Mouse (Mus musculus) layer of hippocampus, adult 18-20 months (tissue): Measurements from ENCODE around the gene Swi5. TPM values are rescaled to one million over a fixed set of nuclear protein-coding genes. Genes with fewer than 3 reads are reported as not detected.
"Not testable (repeated sequence)": the region's sequence is repeated elsewhere in the genome, so short reads cannot be mapped to it uniquely, and the experiment has no call there.

Experiments
- DNase-seq, 2 experiments: peaks; one replicate each; pipeline ENCODE4 v3.0.0; 2022; ENCODE audit warnings: low spot score in 2 of 2
- total RNA-seq, 2 experiments: library from RNA; stranded (reverse); gene quantifications; 2 replicates each; pipeline ENCODE4 v1.2.3; 2021

The Swi5 gene
- total RNA-seq, 2 experiments from 2014 or later, result 202 to 208 TPM

DNA sequence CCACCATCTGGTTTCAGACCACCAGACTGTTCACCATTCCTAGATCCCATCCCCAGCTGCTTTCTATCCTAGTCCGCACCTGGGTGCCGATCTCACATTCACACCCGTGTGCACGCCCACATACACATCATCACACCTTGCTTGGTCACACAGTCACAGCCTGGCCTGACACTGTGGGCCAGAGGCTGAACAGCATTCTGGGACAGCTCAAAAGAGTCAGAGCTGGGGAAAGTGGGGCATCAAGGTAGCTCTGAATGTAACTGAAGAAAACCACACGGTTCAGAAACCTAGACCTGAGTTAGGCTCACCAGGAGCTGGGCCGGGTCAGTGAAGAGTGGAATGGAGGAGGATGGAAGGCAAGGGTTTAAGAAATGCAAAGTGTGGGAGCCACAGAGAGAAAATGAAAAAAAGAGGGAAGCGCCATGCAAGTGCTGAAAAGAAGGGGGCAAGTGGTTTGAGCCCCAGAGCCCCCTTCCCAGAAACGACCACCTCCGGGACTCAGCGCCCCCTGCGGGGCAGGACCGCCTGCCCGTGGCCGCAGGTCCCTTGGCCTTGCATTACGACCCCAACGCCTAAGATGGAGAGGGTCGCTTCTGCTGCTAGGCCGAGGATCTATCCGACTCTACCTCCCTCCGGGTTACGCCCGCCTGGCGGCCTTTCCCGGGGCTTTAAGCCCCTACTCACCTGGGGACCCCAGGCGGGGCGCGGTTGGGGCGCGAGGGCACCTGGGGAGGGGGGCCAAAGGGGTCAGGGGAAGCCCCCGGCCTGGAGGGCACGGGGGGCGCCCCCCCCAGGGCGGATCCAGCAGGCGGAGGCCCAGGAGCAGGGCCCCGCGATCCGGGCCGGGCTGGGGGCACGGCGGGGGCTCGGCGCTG is 23.8 kb upstream of the Swi5 start:
- no peak for DNase-seq

DNA sequence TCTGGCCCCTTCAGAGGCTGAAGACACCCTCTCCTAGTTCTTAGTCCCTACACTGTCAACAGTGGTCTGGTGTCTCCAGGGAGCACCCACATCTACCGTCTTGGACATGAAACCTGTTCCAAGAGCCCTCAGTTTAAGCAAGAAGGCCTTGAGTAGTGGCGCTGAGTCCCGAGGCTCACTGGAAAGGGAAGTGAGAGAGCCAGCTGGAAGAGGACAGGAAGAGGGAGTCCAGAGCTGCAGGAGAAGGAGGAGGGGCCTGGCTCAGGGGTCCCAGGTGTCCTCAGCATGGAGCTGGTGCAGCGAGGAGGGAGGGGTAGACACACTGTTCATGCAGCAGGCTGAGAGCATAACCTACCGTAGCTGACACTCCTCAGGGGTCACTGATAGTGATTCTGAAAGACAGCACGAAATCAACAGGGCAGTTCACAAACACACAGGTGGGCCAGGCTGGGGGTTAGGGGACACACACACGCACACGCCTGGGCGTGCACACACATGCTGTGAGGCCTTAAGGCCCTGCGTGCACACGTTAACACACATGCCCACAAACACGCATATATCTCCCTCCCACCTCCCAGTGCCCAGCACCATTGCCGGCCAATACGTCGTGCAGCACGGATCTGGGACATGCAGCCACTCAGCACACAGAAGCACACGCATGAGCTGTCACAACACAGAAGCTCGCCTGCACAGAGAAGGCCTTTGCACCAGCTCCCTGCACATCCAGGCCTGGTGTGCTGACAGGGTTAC is 22.4 kb upstream of the Swi5 start:
- no peak for DNase-seq

DNA sequence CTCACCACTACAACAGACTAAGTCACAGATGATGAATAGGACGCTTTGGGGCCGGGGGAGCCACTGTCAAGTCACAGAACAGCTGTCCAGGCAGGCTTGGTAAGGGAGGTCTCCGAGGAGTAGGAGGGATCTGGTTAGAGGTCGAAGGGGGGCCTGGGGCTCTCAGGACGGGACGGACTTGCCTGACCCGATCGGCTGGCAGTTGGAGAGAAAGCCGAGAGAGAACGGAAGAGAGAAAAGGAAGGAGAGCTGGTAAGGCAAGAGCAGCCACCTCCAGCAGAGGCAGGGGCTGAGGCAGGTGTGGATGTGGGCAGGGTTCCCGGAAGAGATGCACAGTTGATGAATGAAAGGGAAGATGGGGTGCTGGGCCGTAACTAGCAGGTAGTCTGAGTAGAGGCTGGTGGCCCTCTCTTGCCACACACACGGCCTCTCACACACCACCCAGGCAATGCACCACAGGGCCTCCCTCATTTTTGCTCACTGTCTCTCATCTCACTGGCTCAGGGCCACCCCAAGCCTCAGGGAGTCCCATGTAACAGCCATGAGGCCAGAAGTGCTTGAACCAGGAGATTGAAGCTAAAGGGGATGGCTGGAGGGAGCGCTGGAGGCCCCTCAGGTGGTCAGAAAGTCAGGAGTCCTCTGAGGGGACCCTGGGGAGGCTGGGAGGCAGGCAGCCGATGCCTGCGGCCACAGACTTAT is 21.1 kb upstream of the Swi5 start:
- no peak for DNase-seq

GRCm38 (mm10) chr2:32307941-32308760 is 20.3 kb upstream of the Swi5 start:
- DNase-seq, result peak; percentile 64 to 87

DNA sequence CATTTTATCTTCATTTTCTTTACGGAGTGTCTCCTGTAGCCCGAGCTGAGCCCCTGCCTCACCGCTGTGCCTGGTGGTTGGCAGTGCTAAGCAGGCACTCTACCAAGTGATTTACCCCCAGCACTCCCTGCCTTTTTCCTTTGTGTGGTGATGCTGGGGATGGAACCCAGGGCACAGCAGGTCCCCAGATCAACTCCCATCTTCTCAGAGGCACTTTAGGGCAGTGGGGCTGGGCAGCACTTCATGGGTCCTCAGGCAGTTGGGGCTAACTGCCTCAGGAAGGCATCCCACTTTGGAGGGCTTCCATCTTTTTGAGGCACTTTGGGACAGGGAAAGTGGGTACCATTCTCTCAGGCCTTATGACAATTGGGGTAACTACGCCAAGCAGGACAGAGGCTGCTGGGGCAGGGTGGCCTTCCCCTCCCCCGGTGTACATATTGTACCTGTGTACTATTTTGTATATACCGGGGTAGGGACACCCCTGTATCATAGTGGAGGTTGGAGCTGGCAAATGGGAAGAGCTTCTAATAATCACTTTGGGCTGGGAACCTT is 19.4 kb upstream of the Swi5 start:
- DNase-seq, result no peak

DNA sequence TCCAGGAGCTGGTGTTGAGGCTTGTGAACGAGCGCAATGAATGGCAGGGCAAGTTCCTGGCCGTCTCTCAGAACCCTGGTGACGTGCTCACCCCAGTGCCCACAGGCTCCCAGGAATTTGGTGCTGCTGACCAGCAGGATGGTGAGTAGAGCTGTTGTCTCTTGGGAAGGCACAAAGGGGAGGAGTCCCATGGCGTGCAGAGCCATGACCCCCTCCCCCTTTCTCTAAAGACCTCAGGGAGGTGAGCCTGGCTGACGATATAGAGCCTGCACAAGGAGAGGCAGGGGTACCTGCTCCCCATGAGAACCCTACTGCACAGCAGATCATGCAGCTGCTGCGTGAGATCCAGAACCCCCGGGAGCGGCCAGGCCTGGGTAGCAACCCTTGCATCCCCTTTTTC is 18.3 kb upstream of the Swi5 start:
- no peak for DNase-seq

DNA sequence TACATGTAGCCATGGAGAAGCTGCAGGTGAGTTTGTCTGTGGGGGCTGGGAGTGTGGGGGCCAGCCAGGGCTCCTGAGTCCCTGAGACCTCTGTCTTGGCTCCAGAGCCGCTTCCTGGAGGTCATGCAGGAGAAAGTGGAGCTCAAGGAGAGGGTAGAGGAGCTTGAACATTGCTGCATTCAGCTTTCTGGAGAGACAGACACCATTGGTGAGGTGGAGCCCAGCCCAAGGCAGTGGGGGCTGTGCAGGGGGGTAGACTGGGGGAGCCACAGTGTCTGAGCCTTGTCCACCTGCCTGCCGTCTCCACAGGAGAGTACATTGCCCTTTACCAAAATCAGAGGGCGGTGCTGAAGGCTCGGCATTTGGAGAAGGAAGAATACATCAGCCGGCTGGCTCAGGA is 17.8 kb upstream of the Swi5 start:
- DNase-seq, result peak in 1 of 2 experiments; percentile 12

DNA sequence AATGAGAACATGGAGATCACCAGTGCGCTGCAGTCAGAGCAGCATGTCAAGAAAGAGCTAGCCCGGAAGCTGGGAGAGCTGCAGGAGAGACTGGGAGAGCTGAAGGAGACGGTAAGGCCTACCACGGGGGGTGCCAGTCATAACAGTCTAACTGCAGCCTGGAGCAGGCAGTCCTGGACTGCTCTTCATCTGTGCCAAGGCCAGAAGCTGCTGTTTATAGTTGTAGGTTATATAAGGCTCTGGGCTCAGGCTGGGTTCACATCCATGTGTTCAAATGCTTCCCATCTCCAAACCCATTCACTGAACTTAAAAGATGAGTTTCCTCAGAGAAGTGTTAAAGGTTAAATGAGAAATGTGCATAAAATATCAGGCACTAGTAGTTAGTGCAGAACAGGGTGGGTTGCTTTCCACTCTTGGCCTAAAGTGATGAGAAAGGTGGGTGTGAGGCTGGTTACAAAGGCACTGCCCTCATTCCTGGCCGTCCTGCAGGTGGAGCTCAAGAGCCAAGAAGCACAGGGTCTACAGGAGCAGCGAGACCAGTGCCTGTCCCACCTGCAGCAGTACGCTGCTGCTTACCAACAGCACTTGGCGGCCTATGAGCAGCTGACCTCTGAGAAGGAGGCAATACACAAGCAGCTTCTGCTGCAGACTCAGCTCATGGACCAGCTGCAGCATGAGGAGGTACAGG is 16.4 kb upstream of the Swi5 start:
- peak in 1 of 2 experiments; percentile 79 for DNase-seq

GRCm38 (mm10) chr2:32302952-32303351 is 15.1 kb upstream of the Swi5 start:
- no peak for DNase-seq

GRCm38 (mm10) chr2:32299469-32299868 is 11.6 kb upstream of the Swi5 start:
- DNase-seq, result no peak

DNA sequence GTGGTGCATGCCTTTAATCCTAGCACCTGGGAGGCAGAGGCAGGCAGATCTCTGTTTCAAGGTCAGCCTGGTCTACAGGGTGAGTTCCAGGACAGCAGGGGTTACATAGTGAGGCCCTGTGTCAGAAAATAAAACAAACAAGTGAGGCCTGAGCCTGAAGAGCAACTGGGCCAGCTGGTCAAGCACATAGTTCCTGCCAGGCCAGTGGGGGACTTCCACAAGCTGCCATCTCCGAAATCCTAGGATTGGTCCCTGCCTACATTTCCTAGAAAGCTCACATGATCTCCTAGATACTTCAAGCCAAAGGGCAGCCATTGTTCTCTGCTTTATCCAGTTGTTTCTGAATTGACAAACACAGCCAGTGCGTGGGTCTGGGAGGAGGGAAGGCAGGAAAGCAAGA is 8.0 kb upstream of the Swi5 start:
- DNase-seq, result not testable (repeated sequence)

DNA sequence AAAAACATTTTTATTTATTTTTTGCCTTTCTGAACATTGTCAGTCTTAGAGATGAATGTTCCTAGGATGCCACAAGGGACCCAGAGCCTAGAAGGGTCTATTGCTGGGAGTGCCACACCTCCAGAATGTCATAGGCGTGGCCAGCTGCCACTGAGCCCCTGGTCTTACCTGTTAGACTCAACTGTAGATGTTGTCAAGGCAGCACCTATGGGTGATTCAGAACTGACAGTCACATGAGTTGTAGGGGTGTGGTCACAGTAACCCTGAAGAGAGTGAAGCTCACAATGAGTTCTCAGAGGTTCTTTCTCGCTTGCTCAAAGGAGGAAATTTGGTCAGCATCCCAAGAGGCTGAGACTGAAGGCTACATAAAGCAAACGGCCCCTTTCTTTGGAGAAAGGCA is 7.4 kb upstream of the Swi5 start:
- DNase-seq, result no peak

GRCm38 (mm10) chr2:32294348-32294747 is 6.5 kb upstream of the Swi5 start:
- no peak for DNase-seq

- DNase-seq, result no peak
Observed at GRCm38 (mm10) chr2:32289578-32289977, 1.7 kb upstream of the Swi5 start.

DNA sequence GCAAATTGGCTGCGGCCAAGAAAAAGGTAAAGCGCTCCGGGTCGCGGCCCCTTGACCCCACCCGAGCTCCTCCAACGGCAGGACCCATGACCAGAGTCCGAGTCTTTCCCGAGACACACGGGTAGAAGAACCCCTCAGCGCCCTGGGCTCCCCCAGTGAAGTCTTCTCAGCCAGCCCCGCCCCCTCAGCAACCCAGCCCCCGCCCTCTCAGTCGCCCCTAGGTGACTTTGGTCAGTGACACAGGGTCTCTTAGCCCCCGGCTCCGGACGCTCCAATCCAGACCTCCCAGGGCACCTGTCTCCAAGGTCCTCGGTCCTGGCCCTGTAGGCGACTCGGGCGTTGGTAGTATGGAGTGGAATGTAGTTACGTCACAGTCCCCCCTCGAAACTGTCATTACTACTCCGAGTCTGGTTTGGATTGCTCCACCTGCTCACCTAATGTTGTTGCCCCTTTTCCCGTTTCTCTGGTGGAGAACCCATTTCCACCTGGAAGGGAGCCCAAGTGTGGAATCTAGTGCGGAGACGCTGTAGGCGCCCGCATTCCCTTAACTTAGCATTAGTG is 576 bp upstream of the Swi5 start:
- no peak for DNase-seq

DNA sequence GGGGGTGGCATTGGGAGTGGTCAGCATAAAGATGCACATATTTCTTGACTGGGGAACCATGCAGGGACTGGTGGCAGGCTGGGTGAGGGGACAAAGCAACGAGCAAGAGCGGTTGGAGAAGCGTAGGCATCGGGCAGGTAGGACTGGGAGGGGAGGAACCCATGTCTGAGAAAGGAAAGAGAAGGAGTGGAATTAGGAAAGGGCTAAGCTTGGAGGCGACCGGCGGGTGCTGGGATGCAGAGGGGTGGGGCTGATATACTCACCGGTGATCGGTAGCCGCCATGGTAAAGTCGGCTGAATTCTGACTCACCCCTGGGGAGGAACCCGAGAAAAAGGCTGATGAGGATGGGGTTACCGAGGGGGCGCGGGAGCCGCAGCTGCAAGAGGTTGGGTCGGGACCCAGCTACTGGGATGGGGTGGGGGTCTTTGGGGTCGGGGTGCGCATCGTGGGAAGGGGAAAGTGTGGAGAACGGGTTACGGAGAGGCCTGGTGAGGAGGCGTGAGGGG is 488 bp downstream of the Swi5 start, which contains the start of gene Golga2:
Gene Golga2, plus strand, starts transcription at position 51 of the 507 bp plus-strand sequence.
- no peak for DNase-seq

DNA sequence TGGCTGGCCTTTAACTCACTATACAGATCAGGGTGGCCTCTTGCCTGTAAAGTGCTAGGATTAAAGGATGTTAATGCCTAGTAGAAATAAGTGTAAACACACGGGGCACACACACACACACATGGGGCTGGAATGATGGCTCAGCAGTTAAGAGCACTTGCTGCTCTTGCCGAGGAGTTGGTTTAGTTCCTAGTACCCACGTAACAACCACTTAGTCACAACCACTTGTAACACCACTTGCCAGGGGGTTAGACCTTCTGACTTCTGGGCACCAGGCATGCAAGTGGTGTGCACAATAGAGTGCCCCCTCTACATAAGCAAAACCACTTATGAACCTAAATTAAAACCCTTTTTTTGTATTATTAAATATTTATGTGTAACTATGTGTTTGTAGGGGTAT is 3.9 kb downstream of the Swi5 start:
- no peak for DNase-seq

DNA sequence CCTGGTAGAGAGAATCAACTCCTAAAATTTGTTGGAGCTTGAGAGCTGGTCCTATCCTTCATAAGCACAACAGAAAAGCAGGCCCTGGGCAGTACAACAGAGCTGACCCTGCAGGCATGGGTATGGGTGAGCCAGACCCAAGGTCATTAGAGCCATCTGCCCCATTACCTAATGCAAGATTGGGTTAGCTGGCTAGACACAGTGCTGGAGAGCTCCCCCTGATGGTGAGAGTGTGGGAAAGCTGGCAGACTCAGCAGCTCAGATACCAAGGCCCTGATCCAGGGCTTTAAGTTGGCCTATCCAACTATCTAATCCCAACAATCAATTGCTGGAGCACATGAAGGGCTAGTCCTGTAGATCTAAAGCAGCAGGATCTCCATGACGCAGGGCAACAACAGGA is 5.1 kb downstream of the Swi5 start:
- DNase-seq, result peak in 1 of 2 experiments; percentile 62

DNA sequence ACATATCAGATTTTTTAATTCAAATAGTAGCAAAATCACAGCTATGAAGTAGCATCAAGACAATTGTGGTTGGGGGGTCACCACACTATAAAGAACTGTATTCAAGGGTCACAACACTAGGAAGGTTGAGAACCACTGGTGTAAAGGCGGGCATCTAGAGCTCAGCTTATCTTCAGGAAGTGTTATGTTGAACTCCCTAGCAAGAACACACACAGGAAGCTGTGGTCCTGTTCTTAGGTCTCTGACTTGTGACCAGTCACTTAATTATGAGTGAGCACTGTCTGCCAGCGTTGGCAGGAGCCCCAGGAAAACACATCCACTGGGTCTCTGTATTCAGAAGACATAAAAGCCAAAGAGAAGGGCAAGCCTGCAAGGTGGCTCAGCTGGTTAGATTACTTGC is 5.6 kb downstream of the Swi5 start:
- DNase-seq, result no peak
